Mouse (Mus musculus): ENCODE measurements around the gene Zfp523. TPM values are rescaled to one million over a fixed set of nuclear protein-coding genes. Genes with fewer than 3 reads are reported as not detected.

Zfp523 gene
- total and polyA plus RNA-seq, 3 experiments = 29.5 to 53.0 TPM; not detected in 1

DNA sequence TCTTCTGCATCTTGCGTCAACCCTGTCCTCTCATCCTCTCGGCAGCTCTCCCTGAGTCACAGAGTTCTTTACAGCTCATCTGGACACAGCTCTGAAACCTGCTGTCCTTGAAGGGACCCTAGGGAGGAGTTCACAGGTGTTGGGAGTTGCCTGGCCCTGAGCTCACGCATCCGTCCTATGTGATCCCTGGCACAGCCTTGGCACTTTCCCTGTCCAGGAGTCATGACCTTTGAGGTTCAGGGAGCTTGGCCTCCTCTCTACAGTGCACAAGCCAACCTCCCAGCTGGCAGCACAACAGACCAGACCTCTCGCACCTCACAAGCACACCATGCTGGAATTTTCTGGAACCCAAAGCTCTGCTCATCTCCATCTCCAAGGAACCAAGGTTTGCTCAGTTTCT is 63.9 kb downstream of the Zfp523 start:
- TF ChIP-seq ZMIZ1 (IDR thresholded peaks at IDR 0.05; ENCODE audit: low read depth, low read length) = no peak
- TF ChIP-seq TCF12 (IDR thresholded peaks at IDR 0.05; ENCODE audit: low read depth, low read length) = no peak
- no peak for TF ChIP-seq MAZ (IDR thresholded peaks at IDR 0.05; ENCODE audit: low read depth, low read length)
- TF ChIP-seq BHLHE40 (IDR thresholded peaks at IDR 0.05; ENCODE audit: borderline replicate concordance, low read depth, low read length) = no peak
- no peak for TF ChIP-seq ZC3H11A (IDR thresholded peaks at IDR 0.05; ENCODE audit: low read depth, low read length)
- no peak for TF ChIP-seq CHD1 (IDR thresholded peaks at IDR 0.05; ENCODE audit: low read depth, low read length)
- no peak for TF ChIP-seq SMC3 (IDR thresholded peaks at IDR 0.05; ENCODE audit: low read depth, low read length)
- no peak for TF ChIP-seq MEF2A (IDR thresholded peaks at IDR 0.05; ENCODE audit: extremely low read depth, insufficient replicate concordance, low read depth, low read length, poor library complexity, severe bottlenecking)
- no peak for TF ChIP-seq GATA1 (IDR thresholded peaks at IDR 0.05; ENCODE audit: low read depth, low read length)
- TF ChIP-seq TBP (IDR thresholded peaks at IDR 0.05; ENCODE audit: low read depth, low read length) = no peak
- Histone ChIP-seq H3K4me1 (ENCODE audit: control insufficient read depth in 1 of 2, insufficient read depth in 2 of 2, low read length in 2 of 2) (peaks cover 0 to 18% of the 10 kb centered on the region in 2 experiments; a peak in 3 of 4 replicates), H3K9me3 (replicated peaks; ENCODE audit: insufficient read depth, low read length) (no peaks in the 10 kb centered on the region), H3K9ac (ENCODE audit: control insufficient read depth, low read depth, low read length, poor library complexity, severe bottlenecking) (no peak overlapping the region), H3K27me3 (ENCODE audit: control insufficient read depth in 1 of 2, insufficient read depth in 2 of 2, low read length in 2 of 2) (no peaks in the 10 kb centered on the region), H3K4me3 (ENCODE audit: control insufficient read depth in 1 of 2, insufficient read depth in 1 of 2, low read depth in 2 of 2, low read length in 2 of 2) (no peak overlapping the region), H3K79me2 (ENCODE audit: control insufficient read depth, insufficient read depth, low read length, poor library complexity) (no peaks in the 10 kb centered on the region), H3K27ac (ENCODE audit: control insufficient read depth, low read depth, low read length) (no peak overlapping the region), H3K36me3 (ENCODE audit: control insufficient read depth in 1 of 2, insufficient read depth in 2 of 2, low read length in 2 of 2) (peaks cover 0 to 9% of the 10 kb centered on the region in 2 experiments; a peak in 3 of 4 replicates)
- no peak for DNase-seq (ENCODE audit: low read depth, low spot score)

GRCm38 (mm10) chr17:28242296-28242695 is 65.4 kb downstream of the Zfp523 start:
- TF ChIP-seq EP300 (IDR thresholded peaks at IDR 0.05; ENCODE audit: low read depth in 1 of 2, low read length in 2 of 2) = no peak
- TF ChIP-seq TBP (IDR thresholded peaks at IDR 0.05; ENCODE audit: low read depth, low read length) = no peak
- TF ChIP-seq POLR2AphosphoS5 (IDR thresholded peaks at IDR 0.05; ENCODE audit: borderline replicate concordance, low read depth, low read length) = no peak
- no peak for TF ChIP-seq CTCF (IDR thresholded peaks at IDR 0.05 in 2 of 3, conservative IDR thresholded peaks at IDR 0.05 in 1 of 3; ENCODE audit: control insufficient read depth in 1 of 3, insufficient read depth in 1 of 3, low read depth in 2 of 3, low read length in 3 of 3, poor library complexity in 1 of 3, severe bottlenecking in 1 of 3)
- peaks cover 0 to 9% of the 10 kb centered on the region in 2 experiments; a peak in 3 of 4 replicates for H3K36me3 ChIP-seq (ENCODE audit: control insufficient read depth in 1 of 2, insufficient read depth in 2 of 2, low read length in 2 of 2)
- H3K79me2 ChIP-seq (ENCODE audit: control insufficient read depth, insufficient read depth, low read length, poor library complexity) = no peaks in the 10 kb centered on the region
- no peak overlapping the region for H3K4me3 ChIP-seq (ENCODE audit: control insufficient read depth in 1 of 2, insufficient read depth in 1 of 2, low read depth in 2 of 2, low read length in 2 of 2)
- H3K4me1 ChIP-seq (ENCODE audit: control insufficient read depth in 1 of 2, insufficient read depth in 2 of 2, low read length in 2 of 2) = peaks cover 0 to 12% of the 10 kb centered on the region in 2 experiments; a peak in 3 of 4 replicates
- H3K9me3 ChIP-seq (replicated peaks; ENCODE audit: insufficient read depth, low read length) = no peaks in the 10 kb centered on the region
- DNase-seq (ENCODE audit: low read depth, low spot score) = no peak
- no peaks in the 10 kb centered on the region for H3K27me3 ChIP-seq (ENCODE audit: control insufficient read depth in 1 of 2, insufficient read depth in 2 of 2, low read length in 2 of 2)
- no peak overlapping the region for H3K27ac ChIP-seq (ENCODE audit: control insufficient read depth, low read depth, low read length)
- no peak overlapping the region for H3K9ac ChIP-seq (ENCODE audit: control insufficient read depth, low read depth, low read length, poor library complexity, severe bottlenecking)

DNA sequence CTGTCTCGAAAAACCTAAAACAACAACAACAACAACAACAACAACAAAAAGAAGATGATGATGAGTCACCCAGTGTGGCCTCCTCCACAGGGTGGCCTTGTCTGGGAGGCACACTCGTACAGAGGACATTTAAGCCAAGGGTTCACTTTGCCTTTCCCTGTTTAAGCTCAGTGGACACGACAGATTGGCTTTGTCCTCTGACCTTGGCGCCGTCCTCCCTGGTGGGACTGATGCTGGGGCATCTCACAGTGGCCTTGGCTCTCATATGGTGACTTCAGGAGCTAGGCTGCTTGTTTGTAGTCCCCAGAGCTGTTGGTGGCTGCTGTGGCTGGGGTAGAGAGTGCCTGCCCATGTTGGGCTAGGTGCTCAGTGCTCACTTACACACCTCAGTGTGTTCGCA is 67.3 kb downstream of the Zfp523 start:
- Histone ChIP-seq H3K79me2 (ENCODE audit: control insufficient read depth, insufficient read depth, low read length, poor library complexity) (no peaks in the 10 kb centered on the region), H3K36me3 (ENCODE audit: control insufficient read depth in 1 of 2, insufficient read depth in 2 of 2, low read length in 2 of 2) (no peaks in the 10 kb centered on the region; a peak in 1 of 4 replicates), H3K27ac (ENCODE audit: control insufficient read depth, low read depth, low read length) (no peak overlapping the region), H3K4me1 (ENCODE audit: control insufficient read depth in 1 of 2, insufficient read depth in 2 of 2, low read length in 2 of 2) (no peaks in the 10 kb centered on the region), H3K9ac (ENCODE audit: control insufficient read depth, low read depth, low read length, poor library complexity, severe bottlenecking) (no peak overlapping the region), H3K9me3 (replicated peaks; ENCODE audit: insufficient read depth, low read length) (no peaks in the 10 kb centered on the region), H3K4me3 (ENCODE audit: control insufficient read depth in 1 of 2, insufficient read depth in 1 of 2, low read depth in 2 of 2, low read length in 2 of 2) (no peak overlapping the region), H3K27me3 (ENCODE audit: control insufficient read depth in 1 of 2, insufficient read depth in 2 of 2, low read length in 2 of 2) (no peaks in the 10 kb centered on the region)
- DNase-seq (ENCODE audit: low read depth, low spot score) = no peak
- no peak for TF ChIP-seq POLR2AphosphoS5 (IDR thresholded peaks at IDR 0.05; ENCODE audit: borderline replicate concordance, low read depth, low read length)
- TF ChIP-seq SMC3 (IDR thresholded peaks at IDR 0.05; ENCODE audit: low read depth, low read length) = no peak
- TF ChIP-seq E2F4 (IDR thresholded peaks at IDR 0.05; ENCODE audit: borderline replicate concordance, low read depth, low read length) = no peak
- no peak for TF ChIP-seq BHLHE40 (IDR thresholded peaks at IDR 0.05; ENCODE audit: borderline replicate concordance, low read depth, low read length)
- no peak for TF ChIP-seq TCF12 (IDR thresholded peaks at IDR 0.05; ENCODE audit: low read depth, low read length)
- no peak for TF ChIP-seq USF1 (IDR thresholded peaks at IDR 0.05; ENCODE audit: low read depth, low read length)
- TF ChIP-seq HCFC1 (IDR thresholded peaks at IDR 0.05; ENCODE audit: low read depth, low read length) = no peak
- TF ChIP-seq ZMIZ1 (IDR thresholded peaks at IDR 0.05; ENCODE audit: low read depth, low read length) = no peak
- no peak for TF ChIP-seq MXI1 (IDR thresholded peaks at IDR 0.05; ENCODE audit: low read depth, low read length)
- TF ChIP-seq CHD1 (IDR thresholded peaks at IDR 0.05; ENCODE audit: low read depth, low read length) = no peak
